In the genomic region with DNA sequence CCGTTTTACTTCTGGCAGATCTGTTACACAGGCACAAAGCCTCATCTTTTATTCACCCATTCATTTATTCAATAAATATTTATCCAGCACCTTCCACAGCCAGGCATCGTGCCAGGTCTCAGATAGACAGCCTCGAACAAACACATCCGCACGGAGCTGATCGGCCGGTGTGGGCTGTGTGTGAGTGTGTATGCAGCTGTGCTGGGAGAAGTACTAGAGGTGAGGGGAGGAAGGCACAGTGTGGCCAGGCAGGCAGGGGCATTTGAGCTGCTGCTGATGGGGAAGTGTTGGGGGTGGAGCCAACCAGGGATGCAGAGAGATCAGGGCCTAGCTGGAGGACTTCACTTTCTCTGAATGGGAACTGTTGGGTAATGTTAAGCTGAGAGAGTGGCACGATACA, we compare ENCODE assay signal across 10 mouse cellular contexts. TPM values are rescaled to one million over a fixed set of nuclear protein-coding genes. Genes with fewer than 3 reads are reported as not detected.
DNase-seq lines count a peak whose midpoint lies in the region; ATAC-seq and TF ChIP-seq lines count a peak whose summit lies in the region.
"Had no signal": no experiment of that assay in that cellular context is flagged by ENCODE, and none has a peak within 500 bp of the region (broad histone marks: within the 10 kb centered on the region; RNA-seq: fewer than 3 reads in every experiment).

No protein-coding gene starts in this region.

- no peak overlapping the region for H3K9ac ChIP-seq in neural tube, embryonic 11.5 days (ENCODE audit: low read length)
- no peak overlapping the region for H3K9ac ChIP-seq in lung, embryonic 14.5 days
- no peak overlapping the region for H3K9ac ChIP-seq in neural tube, embryonic 13.5 days

- peak; percentile 23 for DNase-seq in embryo, embryonic 11 days
- DNase-seq in embryo, embryonic 10 days (ENCODE audit: low spot score): no peak
- DNase-seq in neural tube, embryonic 11.5 days (ENCODE audit: low spot score): peak; percentile 28
- no peak for DNase-seq in neural tube, embryonic 10.5 days (ENCODE audit: extremely low spot score, low spot score)
- DNase-seq in lung, embryonic 14.5 days: peak; percentile 89
- DNase-seq in gastrocnemius, postnatal 10 days: no peak
- DNase-seq: gastrocnemius, postnatal 14 days; layer of hippocampus, adult 9-11 months had no signal

- H3K4me3 ChIP-seq in neural tube, embryonic 11.5 days (ENCODE audit: low read depth, low read length): no peak overlapping the region
- H3K4me3 ChIP-seq in lung, embryonic 14.5 days (ENCODE audit: low read depth, low read length): no peak overlapping the region
- no peak overlapping the region for H3K4me3 ChIP-seq in neural tube, embryonic 13.5 days

- no peaks in the 10 kb centered on the region for H3K9me3 ChIP-seq in neural tube, embryonic 11.5 days (ENCODE audit: control insufficient read depth, low read length)
- H3K9me3 ChIP-seq in lung, embryonic 14.5 days (ENCODE audit: low read depth, low read length): no peaks in the 10 kb centered on the region
- H3K9me3 ChIP-seq in neural tube, embryonic 13.5 days: no peaks in the 10 kb centered on the region

- H3K27me3 ChIP-seq in neural tube, embryonic 11.5 days (ENCODE audit: control insufficient read depth, insufficient read depth, low read length): no peaks in the 10 kb centered on the region
- H3K27me3 ChIP-seq in lung, embryonic 14.5 days (ENCODE audit: insufficient read depth, low read length): no peaks in the 10 kb centered on the region
- no peaks in the 10 kb centered on the region for H3K27me3 ChIP-seq in neural tube, embryonic 13.5 days

- H3K27ac ChIP-seq in neural tube, embryonic 11.5 days (ENCODE audit: low read depth, low read length): no peak overlapping the region
- H3K27ac ChIP-seq in lung, embryonic 14.5 days (ENCODE audit: low read depth): peak overlapping the region; percentile 74; the same call in 1 of the 2 replicates
- H3K27ac ChIP-seq in neural tube, embryonic 13.5 days (replicated peaks): no peak overlapping the region

- no peak for ATAC-seq in neural tube, embryonic 11.5 days (ENCODE audit: insufficient read depth, low FRiP score, low TSS enrichment)
- peak; percentile 89 for ATAC-seq in lung, embryonic 14.5 days (ENCODE audit: insufficient read depth)
- 0 out of 2 replicates have a peak, but pooled peaks have one; percentile 42 for ATAC-seq in neural tube, embryonic 13.5 days (ENCODE audit: low read depth)
- ATAC-seq in erythroblast, adult 5-6 weeks (replicated peaks; ENCODE audit: low FRiP score, poor library complexity, severe bottlenecking): no peak

- 52% methylated on average over 8 of the region's 8 CpGs for WGBS in neural tube, embryonic 11.5 days
- WGBS in lung, embryonic 14.5 days: 8% methylated on average over 8 of the region's 8 CpGs
- WGBS in neural tube, embryonic 13.5 days: 27% methylated on average over 8 of the region's 8 CpGs

- peaks cover 19% of the 10 kb centered on the region for H3K4me1 ChIP-seq in neural tube, embryonic 11.5 days (ENCODE audit: control insufficient read depth, insufficient read depth, low read length)
- peaks cover 26% of the 10 kb centered on the region for H3K4me1 ChIP-seq in lung, embryonic 14.5 days (ENCODE audit: insufficient read depth)
- H3K4me1 ChIP-seq in neural tube, embryonic 13.5 days (replicated peaks): peaks cover 21% of the 10 kb centered on the region

- no peaks in the 10 kb centered on the region for H3K36me3 ChIP-seq in neural tube, embryonic 11.5 days (ENCODE audit: control insufficient read depth, insufficient read depth, low read length)
- H3K36me3 ChIP-seq in lung, embryonic 14.5 days (ENCODE audit: insufficient read depth): no peaks in the 10 kb centered on the region
- H3K36me3 ChIP-seq in neural tube, embryonic 13.5 days: no peaks in the 10 kb centered on the region

- no peak overlapping the region for H3K4me2 ChIP-seq in neural tube, embryonic 11.5 days (ENCODE audit: low read depth)
- no peak overlapping the region for H3K4me2 ChIP-seq in lung, embryonic 14.5 days
- no peak overlapping the region for H3K4me2 ChIP-seq in neural tube, embryonic 13.5 days

- no peak for TF ChIP-seq CTCF in lung, embryonic 14.5 days (IDR thresholded peaks at IDR 0.05; ENCODE audit: low read depth)

RNA-seq across cellular contexts. Expression of a gene that starts 51.4 kb away (rescaled TPM):
- polyA plus RNA-seq in neural tube, embryonic 11.5 days (2014; fragmentation: Nextera tagmentation; extraction: Ambion mirVana): 14.9 and 18.7 TPM in 2 replicates
- 16.0 and 16.5 TPM in 2 replicates for polyA plus RNA-seq in lung, embryonic 14.5 days (2014; fragmentation: Nextera tagmentation; extraction: Ambion mirVana)
- 10.8 and 12.8 TPM in 2 replicates for polyA plus RNA-seq in neural tube, embryonic 13.5 days (2015; fragmentation: Nextera tagmentation; extraction: Ambion mirVana)
- total RNA-seq in erythroblast, adult 5-6 weeks (2015; ENCODE audit: low replicate concordance): 1.7 and 2.5 TPM in 2 replicates
- total RNA-seq in erythroblast, adult 5-6 weeks (2017; ENCODE audit: low replicate concordance): 1.4 and 2.1 TPM in 2 replicates
- 10 to 100 TPM; 15.9 to 18.3 TPM for total RNA-seq in gastrocnemius, postnatal 10 days (2021)

Comparison
In these comparisons a context has a peak if more than half of its experiments do, and no peak if none do; other contexts are left out.
1. DNase-seq: peak in embryo, embryonic 11 days (single experiment), neural tube, embryonic 11.5 days (single experiment) and lung, embryonic 14.5 days (single experiment); none in embryo, embryonic 10 days (single experiment), neural tube, embryonic 10.5 days (single experiment) and gastrocnemius, postnatal 10 days (single experiment).
2. ATAC-seq: peak in lung, embryonic 14.5 days (single experiment) and neural tube, embryonic 13.5 days (single experiment); none in neural tube, embryonic 11.5 days (single experiment) and erythroblast, adult 5-6 weeks (single experiment).